ENCODE assay signal across 9 mouse cellular contexts in the genomic region with DNA sequence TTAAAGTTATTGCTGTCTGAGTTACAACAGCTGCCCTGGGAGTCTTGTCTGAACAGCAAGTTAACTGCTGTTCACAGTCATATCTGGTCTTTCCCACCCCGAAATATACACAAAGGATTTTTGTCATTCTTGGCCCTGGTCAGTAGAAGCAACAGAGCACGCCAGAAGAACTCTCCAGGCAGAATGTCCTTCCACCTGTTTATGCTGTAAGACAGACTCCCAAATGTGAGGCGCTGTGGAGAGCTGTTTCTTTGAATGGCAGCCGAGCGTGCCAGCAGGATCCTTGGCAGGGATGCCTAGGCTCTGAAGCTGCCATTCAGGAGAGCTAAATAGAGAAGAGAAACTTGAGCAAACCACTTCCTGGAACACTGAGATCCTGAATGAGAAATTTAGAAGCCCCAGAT. TPM values are rescaled to one million over a fixed set of nuclear protein-coding genes. Genes with fewer than 3 reads are reported as not detected.
A peak's percentile ranks its signal among the peaks of the same experiment; 100 is the strongest.
DNase-seq lines count a peak whose midpoint lies in the region; ATAC-seq and TF ChIP-seq lines count a peak whose summit lies in the region.
"Had no signal": no experiment of that assay in that cellular context is flagged by ENCODE, and none has a peak within 500 bp of the region (broad histone marks: within the 10 kb centered on the region; RNA-seq: fewer than 3 reads in every experiment).

No protein-coding gene starts in this region.

- H3K4me2 ChIP-seq in hindbrain, postnatal 0 days (ENCODE audit: low read depth, low read length), result peak overlapping the region; percentile 17
- no peak overlapping the region for H3K4me2 ChIP-seq in hindbrain, embryonic 11.5 days (replicated peaks; ENCODE audit: low read depth, low read length)
- no peak overlapping the region for H3K4me2 ChIP-seq in kidney, postnatal 0 days (ENCODE audit: low read length)
- H3K4me2 ChIP-seq in limb, embryonic 15.5 days, result peak overlapping the region; percentile 36

- peak overlapping the region; percentile 43 for H3K27ac ChIP-seq in hindbrain, postnatal 0 days
- H3K27ac ChIP-seq in hindbrain, embryonic 11.5 days (ENCODE audit: low read depth, low read length), result no peak overlapping the region
- 0 out of 2 replicates have a peak overlapping the region, but pooled peaks have one; percentile 40 for H3K27ac ChIP-seq in embryonic facial prominence, embryonic 10.5 days (replicated peaks)
- peak overlapping the region; percentile 80 for H3K27ac ChIP-seq in heart, adult 2 months
- peak overlapping the region; percentile 50; the same call in 1 of the 2 replicates for H3K27ac ChIP-seq in kidney, postnatal 0 days
- H3K27ac ChIP-seq in limb, embryonic 15.5 days, result peak overlapping the region; percentile 83
- H3K27ac ChIP-seq: liver, embryonic 14.5 days had no signal

- H3K27me3 ChIP-seq in hindbrain, postnatal 0 days (ENCODE audit: insufficient read depth, low read length), result no peaks in the 10 kb centered on the region
- no peaks in the 10 kb centered on the region for H3K27me3 ChIP-seq in hindbrain, embryonic 11.5 days (ENCODE audit: control insufficient read depth, insufficient read depth, low read length)
- no peaks in the 10 kb centered on the region for H3K27me3 ChIP-seq in embryonic facial prominence, embryonic 10.5 days (replicated peaks; ENCODE audit: low read depth, poor library complexity, severe bottlenecking)
- H3K27me3 ChIP-seq in heart, adult 2 months (ENCODE audit: control insufficient read depth, insufficient read depth, low read length), result no peaks in the 10 kb centered on the region
- H3K27me3 ChIP-seq in kidney, postnatal 0 days (ENCODE audit: insufficient read depth, low read length), result no peaks in the 10 kb centered on the region
- H3K27me3 ChIP-seq in limb, embryonic 15.5 days, result no peaks in the 10 kb centered on the region

- no peaks in the 10 kb centered on the region for H3K79me2 ChIP-seq in heart, adult 2 months (replicated peaks; ENCODE audit: control insufficient read depth, insufficient read depth, low read length)

- H3K9ac ChIP-seq in hindbrain, postnatal 0 days (replicated peaks; ENCODE audit: low read length), result no peak overlapping the region
- no peak overlapping the region for H3K9ac ChIP-seq in hindbrain, embryonic 11.5 days (ENCODE audit: low read depth, low read length)
- H3K9ac ChIP-seq in heart, adult 2 months (ENCODE audit: low read depth, low read length), result no peak overlapping the region
- H3K9ac ChIP-seq in kidney, postnatal 0 days (ENCODE audit: low read depth, low read length), result no peak overlapping the region
- H3K9ac ChIP-seq in limb, embryonic 15.5 days, result no peak overlapping the region
- H3K9ac ChIP-seq: liver, embryonic 14.5 days had no signal

- H3K9me3 ChIP-seq in hindbrain, postnatal 0 days (ENCODE audit: low read length), result no peaks in the 10 kb centered on the region
- H3K9me3 ChIP-seq in hindbrain, embryonic 11.5 days (ENCODE audit: control insufficient read depth, low read length), result no peaks in the 10 kb centered on the region
- no peaks in the 10 kb centered on the region for H3K9me3 ChIP-seq in embryonic facial prominence, embryonic 10.5 days
- H3K9me3 ChIP-seq in kidney, postnatal 0 days (replicated peaks; ENCODE audit: low read length), result no peaks in the 10 kb centered on the region
- H3K9me3 ChIP-seq in limb, embryonic 15.5 days, result no peaks in the 10 kb centered on the region

- no peak overlapping the region for H3K4me3 ChIP-seq in hindbrain, postnatal 0 days (ENCODE audit: low read length)
- no peak overlapping the region for H3K4me3 ChIP-seq in hindbrain, embryonic 11.5 days (ENCODE audit: low read depth, low read length)
- no peak overlapping the region for H3K4me3 ChIP-seq in embryonic facial prominence, embryonic 10.5 days
- no peak overlapping the region for H3K4me3 ChIP-seq in heart, adult 2 months
- H3K4me3 ChIP-seq in kidney, postnatal 0 days (replicated peaks; ENCODE audit: low read depth, low read length), result no peak overlapping the region
- no peak overlapping the region for H3K4me3 ChIP-seq in limb, embryonic 15.5 days

- peak; percentile 90 for ATAC-seq in hindbrain, postnatal 0 days
- no peak for ATAC-seq in hindbrain, embryonic 11.5 days (ENCODE audit: low FRiP score)
- no peak for ATAC-seq in kidney, postnatal 0 days (replicated peaks; ENCODE audit: low FRiP score, low read depth)
- ATAC-seq in limb, embryonic 15.5 days (ENCODE audit: insufficient number of reproducible peaks, low FRiP score, low TSS enrichment, low read depth), result peak; percentile 72

- H3K36me3 ChIP-seq in hindbrain, postnatal 0 days (ENCODE audit: insufficient read depth, low read length), result no peaks in the 10 kb centered on the region
- H3K36me3 ChIP-seq in hindbrain, embryonic 11.5 days (ENCODE audit: control insufficient read depth, insufficient read depth, low read length), result no peaks in the 10 kb centered on the region
- H3K36me3 ChIP-seq in embryonic facial prominence, embryonic 10.5 days (replicated peaks), result no peaks in the 10 kb centered on the region
- H3K36me3 ChIP-seq in heart, adult 2 months (ENCODE audit: control insufficient read depth, insufficient read depth, low read length), result peaks cover 27% of the 10 kb centered on the region
- H3K36me3 ChIP-seq in kidney, postnatal 0 days (ENCODE audit: insufficient read depth, low read length), result no peaks in the 10 kb centered on the region
- no peaks in the 10 kb centered on the region for H3K36me3 ChIP-seq in limb, embryonic 15.5 days

- intact Hi-C loops in heart, adult 2 months (cut with DNase I), result loop anchor here (5.0 kb wide), 1 partner anchor 37 kb away; no protein-coding TSS in a partner anchor

- 0 out of 2 replicates have a peak, but pooled peaks have one; percentile 40 for TF ChIP-seq EP300 in heart, adult 2 months (IDR thresholded peaks at IDR 0.05; ENCODE audit: insufficient read depth, low read depth, low read length)

- no peaks in the 10 kb centered on the region for H3K4me1 ChIP-seq in hindbrain, postnatal 0 days (ENCODE audit: insufficient read depth, low read length)
- no peaks in the 10 kb centered on the region for H3K4me1 ChIP-seq in hindbrain, embryonic 11.5 days (replicated peaks; ENCODE audit: control insufficient read depth, insufficient read depth, low read length)
- H3K4me1 ChIP-seq in embryonic facial prominence, embryonic 10.5 days, result peaks cover 14% of the 10 kb centered on the region
- peaks cover 21% of the 10 kb centered on the region for H3K4me1 ChIP-seq in heart, adult 2 months (ENCODE audit: control insufficient read depth, insufficient read depth, low read length)
- H3K4me1 ChIP-seq in kidney, postnatal 0 days (replicated peaks; ENCODE audit: insufficient read depth, low read length), result no peaks in the 10 kb centered on the region
- H3K4me1 ChIP-seq in limb, embryonic 15.5 days, result peaks cover 10% of the 10 kb centered on the region

- peak; percentile 82 for DNase-seq in hindbrain, postnatal 0 days (ENCODE audit: low spot score)
- no peak for DNase-seq in hindbrain, embryonic 11.5 days (ENCODE audit: low spot score)
- DNase-seq in embryonic facial prominence, embryonic 10.5 days (ENCODE audit: low spot score), result no peak
- peak; percentile 72 to 85 for DNase-seq in heart, adult 2 months
- DNase-seq in kidney, postnatal 0 days (ENCODE audit: low spot score), result peak; percentile 67
- DNase-seq in right cerebral cortex, postnatal 25 days, result peak; percentile 84
- no peak for DNase-seq in thymus, adult 18-20 months

- TF ChIP-seq CTCF in hindbrain, postnatal 0 days (IDR thresholded peaks at IDR 0.05; ENCODE audit: low read depth), result peak; percentile 39; the same call in 1 of the 2 replicates
- TF ChIP-seq CTCF in heart, adult 2 months (IDR thresholded peaks at IDR 0.05), result peak; percentile 21
- TF ChIP-seq CTCF in kidney, postnatal 0 days (IDR thresholded peaks at IDR 0.05; ENCODE audit: low read depth), result no peak

- 15% methylated on average over 5 of the region's 5 CpGs for WGBS in hindbrain, postnatal 0 days
- WGBS in hindbrain, embryonic 11.5 days, result 52% methylated on average over 5 of the region's 5 CpGs
- WGBS in embryonic facial prominence, embryonic 10.5 days, result 57% methylated on average over 5 of the region's 5 CpGs
- WGBS in heart, adult 2 months, result 19% methylated on average over 5 of the region's 5 CpGs
- WGBS in kidney, postnatal 0 days, result 38% methylated on average over 5 of the region's 5 CpGs
- WGBS in limb, embryonic 15.5 days, result 35% methylated on average over 5 of the region's 5 CpGs

- TF ChIP-seq POLR2A in heart, adult 2 months (IDR thresholded peaks at IDR 0.05; ENCODE audit: insufficient read depth, low read depth, low read length), result no peak

RNA-seq across cellular contexts. Expression of a gene that starts 23.4 kb away (rescaled TPM):
- 17.9 and 18.3 TPM in 2 replicates for total RNA-seq in hindbrain, postnatal 0 days (2014; rRNA removed)
- polyA plus RNA-seq in hindbrain, postnatal 0 days (2015; fragmentation: Nextera tagmentation; extraction: Ambion mirVana), result 27.9 and 29.5 TPM in 2 replicates
- 32.0 and 32.8 TPM in 2 replicates for polyA plus RNA-seq in hindbrain, embryonic 11.5 days (2014; fragmentation: Nextera tagmentation; extraction: Ambion mirVana)
- 23.0 and 23.5 TPM in 2 replicates for polyA plus RNA-seq in embryonic facial prominence, embryonic 10.5 days (2016; fragmentation: Nextera tagmentation; extraction: Ambion mirVana)
- total RNA-seq in heart, adult 2 months (2021), result 10 to 100 TPM; 34.6 to 38.9 TPM
- 24.9 and 27.1 TPM in 2 replicates for polyA plus RNA-seq in heart, adult 2 months (2012; rRNA removed)
- 33.5 and 36.7 TPM in 2 replicates for polyA plus RNA-seq in kidney, postnatal 0 days (2015; fragmentation: Nextera tagmentation; extraction: Ambion mirVana)
- polyA plus RNA-seq in limb, embryonic 15.5 days (2015; fragmentation: Nextera tagmentation; extraction: Ambion mirVana), result 30.6 and 34.3 TPM in 2 replicates

Comparison
In these comparisons a context has a peak if more than half of its experiments do, and no peak if none do; other contexts are left out.
1. ATAC-seq: peak in hindbrain, postnatal 0 days (single experiment) and limb, embryonic 15.5 days (single experiment); none in hindbrain, embryonic 11.5 days (single experiment) and kidney, postnatal 0 days (single experiment).
2. DNase-seq: peak in hindbrain, postnatal 0 days (single experiment), heart, adult 2 months (2 of 2), kidney, postnatal 0 days (single experiment) and right cerebral cortex, postnatal 25 days (single experiment); none in hindbrain, embryonic 11.5 days (single experiment), embryonic facial prominence, embryonic 10.5 days (single experiment) and thymus, adult 18-20 months (0 of 2).
3. H3K4me2 ChIP-seq: peak in hindbrain, postnatal 0 days (single experiment) and limb, embryonic 15.5 days (single experiment); none in hindbrain, embryonic 11.5 days (single experiment) and kidney, postnatal 0 days (single experiment).